Mouse (Mus musculus) layer of hippocampus, adult 9-10 months (tissue): ENCODE results near the gene Gm8994.

ENCODE experiments used
- DNase-seq: peaks from one replicate; pipeline ENCODE4 v3.0.0; 2022; ENCODE audit warnings: low spot score

Gm8994 gene

GRCm38 (mm10) chr6:136363313-136363712 is 36.0 kb downstream of the Gm8994 start:
- no peak for DNase-seq

- no peak for DNase-seq
These were observed 36.7 kb downstream of the Gm8994 start for GRCm38 (mm10) chr6:136364008-136364407.

GRCm38 (mm10) chr6:136364430-136365098 is 37.2 kb downstream of the Gm8994 start:
- DNase-seq: no peak

- no peak for DNase-seq
These were observed 48.8 kb downstream of the Gm8994 start for GRCm38 (mm10) chr6:136376097-136376496.
